Mouse (Mus musculus) stomach, postnatal 0 days (tissue): ENCODE measurements around the gene Cdca4. TPM values are rescaled to one million over a fixed set of nuclear protein-coding genes. Genes with fewer than 3 reads are reported as not detected.
"Not testable (repeated sequence)": the region's sequence is repeated elsewhere in the genome, so short reads cannot be mapped to it uniquely, and the experiment has no call there.

Experiments
- ATAC-seq: fragments of 200-750 bp; cut with Nextera tagmentation; 2 replicates; pipeline ENCODE4 v1.8.0; 2017; ENCODE audit not compliant: low FRiP score, low TSS enrichment
- DNase-seq: peaks from one replicate; pipeline ENCODE4 v3.0.0-alpha.2; 2016; ENCODE audit warnings: low spot score
- H3K27ac ChIP-seq: fragments of 300-500 bp; sonication (generic); replicated peaks from 2 replicates; pipeline ENCODE4 v1.5.1; 2014; ENCODE audit warnings: mild to moderate bottlenecking, control low read depth
- H3K27me3 ChIP-seq: fragments of 300-500 bp; sonication (generic); 2 replicates; pipeline ENCODE4 v1.6.1; 2014; ENCODE audit warnings: low read length; ENCODE audit not compliant: control insufficient read depth, insufficient read depth
- H3K36me3 ChIP-seq: fragments of 300-500 bp; sonication (generic); 2 replicates; pipeline ENCODE4 v1.6.1; 2014; ENCODE audit warnings: low read length, mixed read lengths; ENCODE audit not compliant: control insufficient read depth, insufficient read depth
- H3K4me1 ChIP-seq: fragments of 300-500 bp; sonication (generic); replicated peaks from 2 replicates; pipeline ENCODE4 v1.6.1; 2014; ENCODE audit warnings: antibody characterized with exemption; ENCODE audit not compliant: control insufficient read depth, insufficient read depth
- H3K4me2 ChIP-seq: fragments of 300-500 bp; sonication (generic); replicated peaks from 2 replicates; pipeline ENCODE4 v1.6.1; 2014; ENCODE audit warnings: low read depth, mild to moderate bottlenecking, control low read depth, moderate library complexity
- H3K4me3 ChIP-seq: fragments of 300-500 bp; sonication (generic); 2 replicates; pipeline ENCODE4 v1.5.1; 2014; ENCODE audit warnings: low read depth, low read length, control low read depth
- H3K9ac ChIP-seq: fragments of 300-500 bp; sonication (generic); 2 replicates; pipeline ENCODE4 v1.6.1; 2014; ENCODE audit warnings: mild to moderate bottlenecking, low read length, control low read depth, mixed read lengths
- H3K9me3 ChIP-seq: fragments of 300-500 bp; sonication (generic); 2 replicates; pipeline ENCODE4 v1.6.1; 2016; ENCODE audit warnings: low read length; ENCODE audit not compliant: control insufficient read depth
- CTCF ChIP-seq: IDR thresholded peaks from 2 replicates; pipeline ENCODE4 v1.5.1; 2016; ENCODE audit warnings: antibody characterized with exemption, low read depth, mild to moderate bottlenecking, moderate library complexity
- EP300 ChIP-seq: optimal IDR thresholded peaks from 2 replicates; pipeline ENCODE3; 2016; ENCODE audit warnings: antibody characterized with exemption
- WGBS: fragments of 180-500 bp; shearing (Covaris S2); extraction: QIAGEN DNeasy Blood & Tissue Kit; methylation state at CpG from one replicate; pipeline ENCODE4 v1.1.7; 2014; 5-methylcytosine and 5-hydroxymethylcytosine counted together
- polyA plus RNA-seq: library from polyadenylated mRNA; unstranded; fragments of >200 nt; fragmentation: Nextera tagmentation; extraction: Ambion mirVana; gene quantifications from 2 replicates; pipeline ENCODE4 v1.2.1, GENCODE M21; 2015

Cdca4 gene
- polyA plus RNA-seq, 1 experiment from 2014 or later, result 41.6 TPM

- ATAC-seq (no peak), DNase-seq (no peak)
- no peak for TF ChIP-seq EP300
- no peak for TF ChIP-seq CTCF
- H3K4me1 ChIP-seq, result 0 out of 2 replicates have a peak, but pooled peaks cover 2% of the 10 kb centered on the region
- WGBS, result 38% methylated on average over 1 of the region's 1 CpGs
- H3K27me3 ChIP-seq, result no peaks in the 10 kb centered on the region
- no peak overlapping the region for H3K4me2 ChIP-seq
- H3K4me3 ChIP-seq, result no peak overlapping the region
- no peaks in the 10 kb centered on the region for H3K9me3 ChIP-seq
- H3K9ac ChIP-seq, result no peak overlapping the region
- H3K27ac ChIP-seq, result peak overlapping the region; percentile 45; the same call in 1 of the 2 replicates
- peaks cover 21% of the 10 kb centered on the region for H3K36me3 ChIP-seq
Observed at GRCm38 (mm10) chr12:112821216-112821615, 8.0 kb downstream of the Cdca4 start.

GRCm38 (mm10) chr12:112820401-112820999 is 8.7 kb downstream of the Cdca4 start:
- no peak overlapping the region for H3K4me2 ChIP-seq
- TF ChIP-seq CTCF (no peak), EP300 (no peak)
- H3K27ac ChIP-seq, result no peak overlapping the region; the same call in 1 of the 2 replicates
- H3K27me3 ChIP-seq, result no peaks in the 10 kb centered on the region
- H3K4me1 ChIP-seq, result 0 out of 2 replicates have a peak, but pooled peaks cover 2% of the 10 kb centered on the region
- DNase-seq (no peak), ATAC-seq (no peak)
- WGBS, result 68% methylated on average over 12 of the region's 12 CpGs
- H3K36me3 ChIP-seq, result peaks cover 21% of the 10 kb centered on the region
- no peak overlapping the region for H3K9ac ChIP-seq
- H3K4me3 ChIP-seq, result no peak overlapping the region
- no peaks in the 10 kb centered on the region for H3K9me3 ChIP-seq

GRCm38 (mm10) chr12:112819057-112819662 is 10.1 kb downstream of the Cdca4 start:
- TF ChIP-seq EP300 (no peak), CTCF (no peak)
- Histone ChIP-seq H3K4me3 (no peak overlapping the region), H3K27me3 (no peaks in the 10 kb centered on the region), H3K9me3 (no peaks in the 10 kb centered on the region), H3K4me1 (0 out of 2 replicates have a peak, but pooled peaks cover 2% of the 10 kb centered on the region), H3K9ac (no peak overlapping the region), H3K4me2 (no peak overlapping the region), H3K36me3 (peaks cover 21% of the 10 kb centered on the region), H3K27ac (no peak overlapping the region)
- WGBS, result 80% methylated on average over 8 of the region's 8 CpGs
- DNase-seq (no peak), ATAC-seq (no peak)

- H3K27ac ChIP-seq, ATAC-seq, H3K4me1 ChIP-seq, H3K4me2 ChIP-seq, H3K4me3 ChIP-seq, H3K9me3 ChIP-seq, H3K9ac ChIP-seq, DNase-seq, H3K27me3 ChIP-seq: not testable (repeated sequence)
- 81% methylated on average over 7 of the region's 7 CpGs for WGBS
- H3K36me3 ChIP-seq, result peaks cover 21% of the 10 kb centered on the region
Observed at GRCm38 (mm10) chr12:112816866-112817265, 12.4 kb downstream of the Cdca4 start.

- WGBS, result 52% methylated on average over 4 of the region's 4 CpGs
- Histone ChIP-seq H3K4me1 (no peaks in the 10 kb centered on the region), H3K9me3 (no peaks in the 10 kb centered on the region), H3K27ac (no peak overlapping the region), H3K27me3 (no peaks in the 10 kb centered on the region), H3K4me3 (no peak overlapping the region), H3K4me2 (no peak overlapping the region), H3K9ac (no peak overlapping the region), H3K36me3 (peaks cover 17% of the 10 kb centered on the region)
- ATAC-seq, result 0 out of 2 replicates have a peak, but pooled peaks have one; percentile 28
- TF ChIP-seq CTCF, result peak; percentile 91
- no peak for TF ChIP-seq EP300
- DNase-seq, result peak; percentile 58
Observed at GRCm38 (mm10) chr12:112816294-112816693, 12.9 kb downstream of the Cdca4 start.
